Mouse (Mus musculus): ENCODE data around the gene Tm6sf1. TPM values are rescaled to one million over a fixed set of nuclear protein-coding genes. Genes with fewer than 3 reads are reported as not detected.
"Not testable (repeated sequence)": the region's sequence is repeated elsewhere in the genome, so short reads cannot be mapped to it uniquely, and the experiment has no call there.

Gene Tm6sf1
- total RNA-seq (2017) = 122 and 127 TPM in 2 replicates

GRCm38 (mm10) chr7:81858968-81859721, at the start of gene Tm6sf1:
TSS of gene Tm6sf1 (plus strand) at chr7:81859001.
- peak; percentile 15; the same call in 1 of the 2 replicates for ATAC-seq (replicated peaks; ENCODE audit: low read depth, poor library complexity, severe bottlenecking)

- ATAC-seq (replicated peaks; ENCODE audit: low read depth, poor library complexity, severe bottlenecking) = no peak
Observed at GRCm38 (mm10) chr7:81824906-81825305, 33.9 kb upstream of the Tm6sf1 start.

- ATAC-seq (replicated peaks; ENCODE audit: low read depth, poor library complexity, severe bottlenecking) = no peak
Observed at GRCm38 (mm10) chr7:81825381-81825780, 33.4 kb upstream of the Tm6sf1 start.

- 0 out of 2 replicates have a peak, but pooled peaks have one; percentile 23 for ATAC-seq (replicated peaks; ENCODE audit: low read depth, poor library complexity, severe bottlenecking)
Observed at GRCm38 (mm10) chr7:81827806-81828667, 30.8 kb upstream of the Tm6sf1 start.

- peak; percentile 14; the same call in 1 of the 2 replicates for ATAC-seq (replicated peaks; ENCODE audit: low read depth, poor library complexity, severe bottlenecking)
Observed at GRCm38 (mm10) chr7:81828681-81829378, 30.0 kb upstream of the Tm6sf1 start.

- ATAC-seq (replicated peaks; ENCODE audit: low read depth, poor library complexity, severe bottlenecking) = peak; percentile 79
Observed at GRCm38 (mm10) chr7:81829379-81829894, 29.4 kb upstream of the Tm6sf1 start, which contains the start of gene Btbd1. TSS of gene Btbd1 (minus strand) at chr7:81829431.

GRCm38 (mm10) chr7:81834847-81835246, 24.0 kb upstream of the Tm6sf1 start:
- peak; percentile 58; the same call in 1 of the 2 replicates for ATAC-seq (replicated peaks; ENCODE audit: low read depth, poor library complexity, severe bottlenecking)

- no peak for ATAC-seq (replicated peaks; ENCODE audit: low read depth, poor library complexity, severe bottlenecking)
Observed at GRCm38 (mm10) chr7:81835430-81835829, 23.4 kb upstream of the Tm6sf1 start.

- ATAC-seq (replicated peaks; ENCODE audit: low read depth, poor library complexity, severe bottlenecking) = not testable (repeated sequence)
Observed at GRCm38 (mm10) chr7:81837771-81838170, 21.0 kb upstream of the Tm6sf1 start.

- ATAC-seq (replicated peaks; ENCODE audit: low read depth, poor library complexity, severe bottlenecking) = no peak
Observed at GRCm38 (mm10) chr7:81839746-81840145, 19.1 kb upstream of the Tm6sf1 start.

GRCm38 (mm10) chr7:81840661-81841181, 18.1 kb upstream of the Tm6sf1 start:
- no peak for ATAC-seq (replicated peaks; ENCODE audit: low read depth, poor library complexity, severe bottlenecking)

- no peak for ATAC-seq (replicated peaks; ENCODE audit: low read depth, poor library complexity, severe bottlenecking)
Observed at GRCm38 (mm10) chr7:81841439-81841838, 17.4 kb upstream of the Tm6sf1 start.

GRCm38 (mm10) chr7:81842141-81842540, 16.7 kb upstream of the Tm6sf1 start:
- no peak for ATAC-seq (replicated peaks; ENCODE audit: low read depth, poor library complexity, severe bottlenecking)

GRCm38 (mm10) chr7:81842998-81843397, 15.8 kb upstream of the Tm6sf1 start:
- peak; percentile 56 for ATAC-seq (replicated peaks; ENCODE audit: low read depth, poor library complexity, severe bottlenecking)

GRCm38 (mm10) chr7:81843903-81844302, 14.9 kb upstream of the Tm6sf1 start:
- ATAC-seq (replicated peaks; ENCODE audit: low read depth, poor library complexity, severe bottlenecking) = no peak

GRCm38 (mm10) chr7:81844801-81845200, 14.0 kb upstream of the Tm6sf1 start:
- no peak for ATAC-seq (replicated peaks; ENCODE audit: low read depth, poor library complexity, severe bottlenecking)

- no peak for ATAC-seq (replicated peaks; ENCODE audit: low read depth, poor library complexity, severe bottlenecking)
Observed at GRCm38 (mm10) chr7:81845313-81845712, 13.5 kb upstream of the Tm6sf1 start.

- no peak for ATAC-seq (replicated peaks; ENCODE audit: low read depth, poor library complexity, severe bottlenecking)
Observed at GRCm38 (mm10) chr7:81846008-81846407, 12.8 kb upstream of the Tm6sf1 start.

GRCm38 (mm10) chr7:81847010-81847409, 11.8 kb upstream of the Tm6sf1 start:
- no peak for ATAC-seq (replicated peaks; ENCODE audit: low read depth, poor library complexity, severe bottlenecking)

GRCm38 (mm10) chr7:81847777-81848176, 11.0 kb upstream of the Tm6sf1 start:
- ATAC-seq (replicated peaks; ENCODE audit: low read depth, poor library complexity, severe bottlenecking) = no peak

Measured in common myeloid progenitor, adult 5-6 weeks (primary cell).